Mouse (Mus musculus) stomach, embryonic 14.5 days (tissue): ENCODE measurements at regions not wholly inside any gene's neighbourhood (a gene's known extent, or its start where the extent isn't known, plus 50 kb on each side); places are given as distances from the start of the nearest gene placed in this dataset.

Experiments
- ATAC-seq: fragments of 200-750 bp; cut with Nextera tagmentation; 2 replicates; pipeline ENCODE4 v1.8.0; 2017; ENCODE audit warnings: low read depth, moderate TSS enrichment; ENCODE audit not compliant: insufficient number of reproducible peaks, insufficient read depth, low FRiP score
- H3K27ac ChIP-seq: fragments of 300-500 bp; sonication (generic); 2 replicates; pipeline ENCODE4 v1.5.1; 2014; ENCODE audit warnings: mild to moderate bottlenecking, low read length, moderate library complexity, mixed read lengths
- H3K27me3 ChIP-seq: fragments of 300-500 bp; sonication (generic); 2 replicates; pipeline ENCODE4 v1.6.1; 2014; ENCODE audit warnings: low read length, control low read depth, mixed read lengths; ENCODE audit not compliant: control insufficient read depth, insufficient read depth
- H3K36me3 ChIP-seq: fragments of 300-500 bp; sonication (generic); 2 replicates; pipeline ENCODE4 v1.6.1; 2014; ENCODE audit warnings: mild to moderate bottlenecking, control low read depth, low read length, moderate library complexity, mixed read lengths; ENCODE audit not compliant: control insufficient read depth, insufficient read depth
- H3K4me1 ChIP-seq: fragments of 300-500 bp; sonication (generic); 2 replicates; pipeline ENCODE4 v1.6.1; 2014; ENCODE audit warnings: low read length, control low read depth, mixed read lengths; ENCODE audit not compliant: control insufficient read depth, insufficient read depth
- H3K4me2 ChIP-seq: fragments of 300-500 bp; sonication (generic); replicated peaks from 2 replicates; pipeline ENCODE4 v1.6.1; 2014; ENCODE audit warnings: low read depth, low read length, control low read depth
- H3K4me3 ChIP-seq: fragments of 300-500 bp; sonication (generic); 2 replicates; pipeline ENCODE4 v1.5.1; 2014; ENCODE audit warnings: low read depth, low read length, control low read depth
- H3K9ac ChIP-seq: fragments of 300-500 bp; sonication (generic); replicated peaks from 2 replicates; pipeline ENCODE4 v1.6.1; 2014; ENCODE audit warnings: low read depth, mild to moderate bottlenecking, control low read depth, low read length, moderate library complexity, mixed read lengths
- H3K9me3 ChIP-seq: fragments of 300-500 bp; sonication (generic); 2 replicates; pipeline ENCODE4 v1.6.1; 2016; ENCODE audit warnings: low read depth, low read length, control low read depth; ENCODE audit not compliant: control insufficient read depth
- WGBS: fragments of 180-500 bp; shearing (Covaris S2); extraction: QIAGEN DNeasy Blood & Tissue Kit; methylation state at CpG from one replicate; pipeline ENCODE4 v1.1.7; 2014; 5-methylcytosine and 5-hydroxymethylcytosine counted together

DNA sequence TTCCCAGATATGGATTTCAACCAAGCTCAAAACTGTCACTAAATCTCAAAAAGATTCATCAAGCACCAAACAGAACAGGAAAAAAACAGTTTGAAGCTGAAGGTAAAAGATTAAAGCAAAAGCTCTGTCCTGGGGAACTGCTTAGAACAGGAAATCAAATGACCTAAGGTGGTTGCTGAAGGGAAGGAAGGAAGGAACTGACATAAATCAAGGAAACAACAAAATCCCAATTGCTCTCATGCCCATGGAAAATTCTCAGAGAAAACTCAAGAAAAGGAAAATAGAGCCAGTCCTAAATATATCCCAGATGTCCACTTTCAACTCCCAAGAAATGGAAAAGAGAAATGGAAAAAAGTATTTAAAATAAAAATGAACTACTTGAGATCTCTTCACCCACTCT lies 165.4 kb downstream of the Qdpr start:
- H3K4me1 ChIP-seq: no peaks in the 10 kb centered on the region
- ATAC-seq: no peak

DNA sequence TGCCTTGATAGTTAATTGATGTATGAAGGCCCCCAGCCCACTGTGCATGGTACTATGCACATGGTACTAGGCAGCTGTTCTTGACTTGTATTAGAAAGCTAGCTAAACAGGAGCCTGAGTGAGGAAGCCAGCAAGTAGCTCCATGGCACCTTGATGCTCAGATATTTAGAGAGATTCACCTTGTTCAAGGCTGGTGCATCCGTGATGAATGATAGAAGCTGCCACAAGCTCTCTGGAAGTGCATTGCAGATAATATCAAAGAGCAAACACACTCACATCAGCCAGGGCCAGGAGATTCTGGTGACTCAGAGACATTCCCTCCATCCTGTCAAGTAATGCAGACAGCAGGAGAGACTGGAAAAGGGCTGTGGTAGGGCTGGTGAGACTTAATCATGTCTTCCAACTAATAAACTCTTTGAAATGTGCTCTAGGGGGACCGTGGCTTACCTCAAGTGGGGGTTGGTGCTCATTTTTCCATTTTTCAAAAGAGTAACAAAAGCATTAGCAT lies 166.1 kb downstream of the Qdpr start:
- Histone ChIP-seq H3K9ac (no peak overlapping the region), H3K27me3 (no peaks in the 10 kb centered on the region), H3K4me1 (no peaks in the 10 kb centered on the region), H3K4me3 (no peak overlapping the region), H3K27ac (no peak overlapping the region), H3K9me3 (no peaks in the 10 kb centered on the region), H3K36me3 (no peaks in the 10 kb centered on the region), H3K4me2 (no peak overlapping the region)
- 49% methylated on average over 2 of the region's 2 CpGs for WGBS
- no peak for ATAC-seq

More for the DNA sequence above, 165.4 kb downstream of the Qdpr start:
- H3K27me3 ChIP-seq: no peaks in the 10 kb centered on the region
- no peaks in the 10 kb centered on the region for H3K36me3 ChIP-seq
- H3K9me3 ChIP-seq: no peaks in the 10 kb centered on the region
- no peak overlapping the region for H3K9ac ChIP-seq
- no peak overlapping the region for H3K4me2 ChIP-seq
- no peak overlapping the region for H3K27ac ChIP-seq
- no peak overlapping the region for H3K4me3 ChIP-seq

DNA sequence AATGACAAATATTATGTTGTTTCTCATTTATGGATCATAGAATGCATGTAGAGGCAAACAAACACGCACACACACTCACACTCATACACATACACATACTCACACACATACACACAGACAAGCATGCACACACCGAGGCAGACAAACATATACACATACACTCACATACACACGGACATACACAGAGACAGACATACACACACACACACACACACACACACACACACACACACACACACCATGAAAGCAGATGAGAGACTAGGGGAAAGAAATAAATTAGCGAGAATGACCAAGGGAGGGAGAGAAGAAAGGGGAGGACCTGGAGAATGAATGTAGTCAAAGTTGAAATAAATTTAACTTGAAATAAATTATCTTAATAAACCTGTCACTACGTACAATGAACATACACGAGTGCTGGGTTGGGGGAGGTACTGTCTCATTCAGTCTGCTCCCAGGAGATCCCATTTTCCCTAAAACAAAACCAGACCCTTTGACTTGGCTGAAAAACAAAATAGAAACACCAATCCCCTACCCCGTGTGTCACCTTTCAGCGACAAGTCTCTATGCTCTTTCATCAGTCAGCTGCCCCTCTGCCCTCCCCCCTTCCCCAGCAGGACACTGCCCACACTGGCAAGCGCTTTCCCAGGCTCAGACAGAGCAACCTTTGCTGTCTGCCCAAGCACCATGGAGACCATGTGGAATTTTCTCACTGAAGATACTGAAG lies 167.7 kb downstream of the Qdpr start:
- 44% methylated on average over 9 of the region's 9 CpGs for WGBS
- Histone ChIP-seq H3K27me3 (no peaks in the 10 kb centered on the region), H3K4me2 (no peak overlapping the region), H3K9me3 (no peaks in the 10 kb centered on the region), H3K36me3 (no peaks in the 10 kb centered on the region), H3K4me1 (0 out of 2 replicates have a peak, but pooled peaks cover 3% of the 10 kb centered on the region), H3K27ac (no peak overlapping the region), H3K9ac (no peak overlapping the region), H3K4me3 (no peak overlapping the region)
- ATAC-seq: no peak

DNA sequence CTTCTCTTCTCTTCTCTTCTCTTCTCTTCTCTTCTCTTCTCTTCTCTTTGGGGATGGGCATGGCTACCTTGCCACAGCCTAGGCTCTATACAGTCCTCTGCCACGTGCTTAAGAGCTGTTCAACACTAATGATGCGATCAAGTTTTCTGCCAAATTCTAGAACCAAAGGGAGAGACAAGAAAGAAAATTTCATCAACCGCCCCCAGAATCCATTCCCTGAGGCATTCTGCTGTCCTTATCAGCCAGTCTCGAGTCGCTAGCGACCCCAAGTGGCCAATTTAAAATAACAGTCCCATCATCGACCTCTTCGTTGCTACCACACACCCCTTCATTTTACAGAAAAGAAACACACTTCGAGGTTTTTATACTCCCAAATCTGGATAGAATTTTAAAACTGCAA lies 171.5 kb downstream of the Qdpr start:
- H3K27me3 ChIP-seq: no peaks in the 10 kb centered on the region
- H3K9ac ChIP-seq: no peak overlapping the region
- H3K36me3 ChIP-seq: no peaks in the 10 kb centered on the region
- ATAC-seq: peak; percentile 79
- H3K9me3 ChIP-seq: no peaks in the 10 kb centered on the region
- WGBS: 2% methylated on average over 9 of the region's 9 CpGs
- H3K4me1 ChIP-seq: 0 out of 2 replicates have a peak, but pooled peaks cover 3% of the 10 kb centered on the region
- H3K4me3 ChIP-seq: peak overlapping the region; percentile 22
- peak overlapping the region; percentile 47 for H3K4me2 ChIP-seq
- peak overlapping the region; percentile 69; the same call in 1 of the 2 replicates for H3K27ac ChIP-seq

DNA sequence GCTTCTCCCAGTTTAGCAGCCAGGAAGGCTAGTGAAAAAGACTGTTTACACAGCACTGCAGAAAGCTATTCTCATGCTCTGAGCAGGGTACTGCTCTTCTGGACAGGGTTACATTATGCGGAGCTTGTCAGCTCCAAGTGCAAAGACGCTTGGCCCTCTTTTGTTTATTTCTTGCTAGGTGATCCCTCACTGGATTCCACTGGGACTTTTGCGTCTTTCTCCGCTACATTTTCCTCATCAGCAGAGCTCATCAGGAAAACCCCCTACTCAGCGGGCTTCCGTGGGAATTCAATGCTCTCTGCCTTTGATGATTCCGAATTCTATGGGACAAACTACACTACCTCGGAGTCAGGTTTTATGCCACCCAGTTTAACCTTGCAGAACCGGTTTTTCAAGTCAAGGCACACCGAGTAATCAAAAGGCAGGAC lies 172.0 kb downstream of the Qdpr start:
- Histone ChIP-seq H3K27me3 (no peaks in the 10 kb centered on the region), H3K9ac (no peak overlapping the region; the same call in 1 of the 2 replicates), H3K9me3 (no peaks in the 10 kb centered on the region), H3K4me3 (peak overlapping the region; percentile 22), H3K36me3 (no peaks in the 10 kb centered on the region), H3K4me1 (0 out of 2 replicates have a peak, but pooled peaks cover 3% of the 10 kb centered on the region), H3K27ac (peak overlapping the region; percentile 69; the same call in 1 of the 2 replicates), H3K4me2 (peak overlapping the region; percentile 47)
- 3% methylated on average over 10 of the region's 10 CpGs for WGBS
- peak; percentile 89 for ATAC-seq

DNA sequence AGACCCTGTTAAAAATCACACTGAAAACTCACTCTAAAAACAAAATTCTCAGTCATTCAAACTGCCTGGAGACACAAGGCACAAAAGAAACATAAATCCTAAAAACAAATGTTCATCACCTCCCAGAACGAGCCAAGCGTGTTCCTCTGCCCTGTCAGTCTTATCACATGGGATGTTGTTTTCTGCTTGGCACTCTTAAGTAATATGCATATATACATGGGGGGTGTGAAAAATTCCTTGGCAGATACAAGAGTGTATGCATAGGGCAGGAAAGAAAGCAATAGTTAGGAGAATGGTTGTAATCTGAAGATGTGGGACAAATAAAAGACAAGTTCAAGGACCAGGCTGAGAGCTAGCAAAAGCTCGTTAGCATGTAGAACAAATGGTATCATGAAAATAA lies 179.4 kb downstream of the Qdpr start:
- Histone ChIP-seq H3K9ac (no peak overlapping the region), H3K27me3 (no peaks in the 10 kb centered on the region), H3K4me1 (no peaks in the 10 kb centered on the region), H3K27ac (no peak overlapping the region), H3K9me3 (no peaks in the 10 kb centered on the region), H3K36me3 (no peaks in the 10 kb centered on the region), H3K4me3 (no peak overlapping the region), H3K4me2 (no peak overlapping the region)
- WGBS: 78% methylated on average over 3 of the region's 3 CpGs
- ATAC-seq: no peak

DNA sequence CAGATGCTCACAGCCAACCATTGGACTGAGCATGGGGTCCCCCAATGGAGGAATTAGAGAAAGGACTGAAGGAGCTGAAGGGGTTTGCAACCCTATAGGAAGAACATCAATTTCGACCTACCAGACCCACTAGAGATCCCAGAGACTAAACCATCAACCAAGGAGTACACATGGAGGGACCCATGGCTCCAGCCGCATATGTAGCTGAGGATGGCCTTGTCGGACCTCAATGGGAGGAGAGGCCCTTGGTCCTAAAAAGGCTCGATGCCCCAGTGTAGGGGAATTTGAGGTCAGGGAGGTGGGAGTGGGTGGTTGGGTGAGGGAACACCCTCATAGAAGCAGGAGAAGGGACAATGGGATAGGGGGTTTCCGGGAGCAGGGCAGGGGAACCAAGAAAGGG lies 180.6 kb downstream of the Qdpr start:
- no peaks in the 10 kb centered on the region for H3K9me3 ChIP-seq
- no peaks in the 10 kb centered on the region for H3K36me3 ChIP-seq
- H3K9ac ChIP-seq: no peak overlapping the region
- H3K4me3 ChIP-seq: no peak overlapping the region
- ATAC-seq: no peak
- no peaks in the 10 kb centered on the region for H3K27me3 ChIP-seq
- H3K4me2 ChIP-seq: no peak overlapping the region
- no peaks in the 10 kb centered on the region for H3K4me1 ChIP-seq
- no peak overlapping the region for H3K27ac ChIP-seq
- WGBS: 89% methylated on average over 5 of the region's 5 CpGs

DNA sequence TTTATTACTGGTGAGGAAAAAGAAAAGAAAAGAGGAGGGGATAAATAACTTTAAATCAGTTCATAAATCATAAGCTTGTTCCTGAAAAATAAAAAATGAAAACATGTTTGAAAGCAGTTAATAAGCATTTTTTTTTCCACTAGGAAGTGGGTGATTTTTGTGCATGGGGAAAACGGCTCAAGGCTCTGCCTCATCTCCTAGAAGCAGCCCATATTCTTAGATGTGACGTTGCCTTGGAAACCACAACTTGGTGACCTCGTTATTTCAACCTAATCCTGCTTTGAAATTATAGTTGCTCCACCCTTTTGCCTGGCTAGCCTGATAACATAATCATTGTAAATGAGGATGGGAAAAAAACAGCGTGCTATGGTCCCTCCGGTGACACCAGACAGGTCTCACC lies 183.1 kb downstream of the Qdpr start:
- 58% methylated on average over 5 of the region's 5 CpGs for whole genome bisulfite sequencing
- no peak overlapping the region for H3K27ac ChIP-seq
- no peak for ATAC-seq
- no peaks in the 10 kb centered on the region for H3K4me1 ChIP-seq
- no peak overlapping the region for H3K4me3 ChIP-seq
- H3K36me3 ChIP-seq: no peaks in the 10 kb centered on the region
- no peak overlapping the region for H3K4me2 ChIP-seq
- H3K9ac ChIP-seq: no peak overlapping the region
- no peaks in the 10 kb centered on the region for H3K9me3 ChIP-seq
- no peaks in the 10 kb centered on the region for H3K27me3 ChIP-seq

DNA sequence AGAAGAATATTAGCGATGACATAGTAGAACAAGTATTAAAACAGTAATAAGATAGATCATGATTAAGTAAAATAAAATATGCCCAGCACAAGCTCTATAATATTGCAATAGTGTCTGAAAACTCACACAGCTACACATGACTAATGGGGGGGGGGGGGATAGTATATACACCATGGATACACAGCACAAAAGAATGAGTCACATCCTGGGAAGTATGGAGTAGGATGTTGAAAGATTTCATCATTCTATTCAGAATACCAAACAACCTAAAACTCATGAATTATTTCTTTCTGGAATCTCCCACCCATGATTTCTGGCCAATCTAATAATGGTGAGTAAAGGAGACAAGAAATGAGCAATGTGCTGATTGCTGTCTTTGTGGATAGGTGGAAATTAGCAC lies 191.6 kb downstream of the Qdpr start:
- no peaks in the 10 kb centered on the region for H3K27me3 ChIP-seq
- WGBS: 97% methylated on average over 1 of the region's 1 CpGs
- H3K36me3 ChIP-seq: no peaks in the 10 kb centered on the region
- H3K4me3 ChIP-seq: no peak overlapping the region
- ATAC-seq: no peak
- H3K27ac ChIP-seq: no peak overlapping the region
- no peak overlapping the region for H3K9ac ChIP-seq
- no peaks in the 10 kb centered on the region for H3K4me1 ChIP-seq
- no peaks in the 10 kb centered on the region for H3K9me3 ChIP-seq
- H3K4me2 ChIP-seq: no peak overlapping the region
